Mouse (Mus musculus): ENCODE measurements around the gene Il20. TPM values are rescaled to one million over a fixed set of nuclear protein-coding genes. Genes with fewer than 3 reads are reported as not detected.

Il20 gene
- polyA plus RNA-seq, 1 experiment: not detected

DNA sequence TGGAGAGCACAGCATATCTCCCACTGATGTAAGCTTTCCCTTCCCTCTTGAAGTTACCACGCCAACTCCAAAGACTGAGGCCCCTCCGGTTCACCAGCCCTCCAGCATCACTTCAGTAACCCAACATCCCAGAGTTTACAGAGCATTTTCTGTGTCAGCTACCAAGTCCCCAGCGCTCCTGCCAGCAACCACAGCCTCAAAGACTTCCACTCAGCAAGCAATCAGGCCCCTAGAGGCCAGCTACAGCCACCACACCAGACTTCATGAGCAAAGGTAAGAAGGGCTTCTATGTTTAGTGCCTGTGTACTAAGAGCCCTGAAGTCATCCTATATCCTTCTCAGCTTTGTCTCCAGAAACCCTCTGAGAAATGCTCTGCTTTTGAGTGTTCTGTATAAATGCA is 35.3 kb downstream of the Il20 start:
- Histone ChIP-seq H3K4me3 (replicated peaks) (no peak overlapping the region), H3K9me3 (ENCODE audit: control insufficient read depth, low read length) (no peaks in the 10 kb centered on the region), H3K4me1 (ENCODE audit: control insufficient read depth) (no peaks in the 10 kb centered on the region), H3K36me3 (ENCODE audit: control insufficient read depth) (no peaks in the 10 kb centered on the region), H3K27me3 (ENCODE audit: control insufficient read depth) (peaks cover 31% of the 10 kb centered on the region)
- TF ChIP-seq TAL1 (IDR thresholded peaks at IDR 0.05; ENCODE audit: low read length): no peak
- TF ChIP-seq GATA1 (IDR thresholded peaks at IDR 0.05; ENCODE audit: low read length): no peak

DNA sequence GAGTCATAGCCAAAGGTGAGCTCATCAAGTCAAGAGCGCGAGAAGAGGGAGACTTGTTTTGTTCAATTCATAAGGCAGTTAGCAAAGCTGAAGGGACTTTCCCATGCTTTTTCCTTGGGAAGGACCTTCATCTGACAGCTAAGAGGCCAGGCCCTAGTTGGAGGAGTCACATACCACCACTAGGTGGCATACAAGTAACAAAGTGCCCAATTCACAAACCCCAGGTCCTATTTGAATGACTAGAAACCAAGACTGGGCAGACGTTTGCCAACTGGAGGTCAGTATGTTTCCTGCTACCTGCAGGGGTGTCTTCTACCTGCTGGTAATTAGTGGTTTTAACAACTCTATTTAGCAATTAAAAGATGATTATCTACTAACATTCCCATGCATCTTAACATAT is 36.1 kb downstream of the Il20 start:
- H3K36me3 ChIP-seq (ENCODE audit: control insufficient read depth): no peaks in the 10 kb centered on the region
- H3K27me3 ChIP-seq (ENCODE audit: control insufficient read depth): peaks cover 29% of the 10 kb centered on the region
- no peaks in the 10 kb centered on the region for H3K9me3 ChIP-seq (ENCODE audit: control insufficient read depth, low read length)
- no peak overlapping the region for H3K4me3 ChIP-seq (replicated peaks)
- TF ChIP-seq GATA1 (IDR thresholded peaks at IDR 0.05; ENCODE audit: low read length) (no peak), TAL1 (IDR thresholded peaks at IDR 0.05; ENCODE audit: low read length) (no peak)
- no peaks in the 10 kb centered on the region for H3K4me1 ChIP-seq (ENCODE audit: control insufficient read depth)

- no peaks in the 10 kb centered on the region for H3K9me3 ChIP-seq (ENCODE audit: control insufficient read depth, low read length)
- TF ChIP-seq GATA1 (IDR thresholded peaks at IDR 0.05; ENCODE audit: low read length) (no peak), TAL1 (IDR thresholded peaks at IDR 0.05; ENCODE audit: low read length) (no peak)
- H3K36me3 ChIP-seq (ENCODE audit: control insufficient read depth): no peaks in the 10 kb centered on the region
- no peak overlapping the region for H3K4me3 ChIP-seq (replicated peaks)
- H3K27me3 ChIP-seq (ENCODE audit: control insufficient read depth): peaks cover 10% of the 10 kb centered on the region
- no peaks in the 10 kb centered on the region for H3K4me1 ChIP-seq (ENCODE audit: control insufficient read depth)
Measured at GRCm38 (mm10) chr1:130872912-130873311, 38.3 kb downstream of the Il20 start.

- TF ChIP-seq GATA1 (IDR thresholded peaks at IDR 0.05; ENCODE audit: low read length) (no peak), TAL1 (IDR thresholded peaks at IDR 0.05; ENCODE audit: low read length) (no peak)
- H3K4me1 ChIP-seq (ENCODE audit: control insufficient read depth): no peaks in the 10 kb centered on the region
- no peaks in the 10 kb centered on the region for H3K36me3 ChIP-seq (ENCODE audit: control insufficient read depth)
- no peaks in the 10 kb centered on the region for H3K9me3 ChIP-seq (ENCODE audit: control insufficient read depth, low read length)
- no peaks in the 10 kb centered on the region for H3K27me3 ChIP-seq (ENCODE audit: control insufficient read depth)
- H3K4me3 ChIP-seq (replicated peaks): no peak within 1 kb of the TSS
Measured at GRCm38 (mm10) chr1:130865541-130866221, 45.6 kb downstream of the Il20 start, which contains the start of gene Fcmr. Gene Fcmr, plus strand, starts transcription at chr1:130865669.

GRCm38 (mm10) chr1:130864741-130865140 is 46.5 kb downstream of the Il20 start:
- Histone ChIP-seq H3K36me3 (ENCODE audit: control insufficient read depth) (no peaks in the 10 kb centered on the region), H3K27me3 (ENCODE audit: control insufficient read depth) (no peaks in the 10 kb centered on the region)
- TF ChIP-seq GATA1 (IDR thresholded peaks at IDR 0.05; ENCODE audit: low read length) (no peak), TAL1 (IDR thresholded peaks at IDR 0.05; ENCODE audit: low read length) (no peak)

DNA sequence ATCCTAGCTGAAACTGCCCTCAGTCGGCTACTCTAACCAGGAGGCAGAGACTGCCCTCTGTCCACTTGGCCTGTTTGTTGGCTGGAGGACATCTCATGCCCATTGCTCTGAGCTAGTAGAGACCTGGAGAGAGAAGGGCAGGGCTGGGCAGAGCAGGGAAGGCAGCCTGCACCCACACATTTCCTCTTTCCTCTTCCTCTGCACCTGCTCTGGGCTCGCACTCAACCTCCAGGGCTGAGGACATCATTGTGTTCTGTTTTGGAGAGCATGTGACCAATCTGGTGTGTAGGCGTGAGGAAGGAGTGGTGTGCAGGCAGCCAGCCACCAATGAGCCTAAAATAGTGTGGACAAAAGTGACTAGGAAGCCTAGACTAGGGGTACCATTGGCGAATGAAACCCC is 47.0 kb downstream of the Il20 start:
- TF ChIP-seq TAL1 (IDR thresholded peaks at IDR 0.05; ENCODE audit: low read length) (no peak), GATA1 (IDR thresholded peaks at IDR 0.05; ENCODE audit: low read length) (no peak)
- Histone ChIP-seq H3K27me3 (ENCODE audit: control insufficient read depth) (no peaks in the 10 kb centered on the region), H3K4me1 (ENCODE audit: control insufficient read depth) (no peaks in the 10 kb centered on the region), H3K4me3 (replicated peaks) (no peak overlapping the region), H3K9me3 (ENCODE audit: control insufficient read depth, low read length) (no peaks in the 10 kb centered on the region), H3K36me3 (ENCODE audit: control insufficient read depth) (no peaks in the 10 kb centered on the region)

More at GRCm38 (mm10) chr1:130864741-130865140, 46.5 kb downstream of the Il20 start:
- Histone ChIP-seq H3K4me1 (ENCODE audit: control insufficient read depth) (no peaks in the 10 kb centered on the region), H3K9me3 (ENCODE audit: control insufficient read depth, low read length) (no peaks in the 10 kb centered on the region), H3K4me3 (replicated peaks) (no peak overlapping the region)

- H3K36me3 ChIP-seq (ENCODE audit: control insufficient read depth): no peaks in the 10 kb centered on the region
- no peak for TF ChIP-seq GATA1 (IDR thresholded peaks at IDR 0.05; ENCODE audit: low read length)
- H3K27me3 ChIP-seq (ENCODE audit: control insufficient read depth): no peaks in the 10 kb centered on the region
- H3K9me3 ChIP-seq (ENCODE audit: control insufficient read depth, low read length): no peaks in the 10 kb centered on the region
- H3K4me3 ChIP-seq (replicated peaks): no peak overlapping the region
- no peaks in the 10 kb centered on the region for H3K4me1 ChIP-seq (ENCODE audit: control insufficient read depth)
Measured at GRCm38 (mm10) chr1:130857456-130857855, 53.8 kb downstream of the Il20 start.

Other genes starting within 250 kb of the Il20 start
- gene C4bp, start 249.8 kb downstream of the Il20 start, polyA plus RNA-seq (2012): not detected in 2 replicates
- gene Gm29427, start 195.7 kb downstream of the Il20 start, polyA plus RNA-seq (2012): not detected in 2 replicates
- 0.54 and 0.58 TPM in 2 replicates for gene Yod1, start 194.1 kb downstream of the Il20 start, polyA plus RNA-seq (2012)
- gene Pfkfb2, start 182.2 kb downstream of the Il20 start, polyA plus RNA-seq (2012): 0.28 and 0.32 TPM in 2 replicates
- gene AA986860, start 179.5 kb downstream of the Il20 start, polyA plus RNA-seq (2012): 5.3 and 6.5 TPM in 2 replicates
- gene Fcamr, start 110.5 kb downstream of the Il20 start, polyA plus RNA-seq (2012): not detected in 2 replicates
- gene Pigr, start 84.8 kb downstream of the Il20 start, polyA plus RNA-seq (2012): 0.01 TPM in 1 of 2 replicates, not detected in the other
- 0.04 TPM in 1 of 2 replicates, not detected in the other for gene Fcmr, start 45.8 kb downstream of the Il20 start, polyA plus RNA-seq (2012)
- gene Il24, start 24.0 kb downstream of the Il20 start, polyA plus RNA-seq (2012): not detected in 2 replicates
- gene Il19, start 28.7 kb upstream of the Il20 start, polyA plus RNA-seq (2012): not detected in 2 replicates
- not detected in 2 replicates for gene Il10, start 108.4 kb upstream of the Il20 start, polyA plus RNA-seq (2012)
- 1.3 and 1.5 TPM in 2 replicates for gene Mapkapk2, start 186.4 kb upstream of the Il20 start, polyA plus RNA-seq (2012)
- 3.7 and 5.1 TPM in 2 replicates for gene Dyrk3, start 226.9 kb upstream of the Il20 start, polyA plus RNA-seq (2012)
- gene Eif2d, start 241.7 kb upstream of the Il20 start, polyA plus RNA-seq (2012): 2.4 and 2.8 TPM in 2 replicates